Mouse (Mus musculus): ENCODE data around the gene Tmem44.

Gene Tmem44

DNA sequence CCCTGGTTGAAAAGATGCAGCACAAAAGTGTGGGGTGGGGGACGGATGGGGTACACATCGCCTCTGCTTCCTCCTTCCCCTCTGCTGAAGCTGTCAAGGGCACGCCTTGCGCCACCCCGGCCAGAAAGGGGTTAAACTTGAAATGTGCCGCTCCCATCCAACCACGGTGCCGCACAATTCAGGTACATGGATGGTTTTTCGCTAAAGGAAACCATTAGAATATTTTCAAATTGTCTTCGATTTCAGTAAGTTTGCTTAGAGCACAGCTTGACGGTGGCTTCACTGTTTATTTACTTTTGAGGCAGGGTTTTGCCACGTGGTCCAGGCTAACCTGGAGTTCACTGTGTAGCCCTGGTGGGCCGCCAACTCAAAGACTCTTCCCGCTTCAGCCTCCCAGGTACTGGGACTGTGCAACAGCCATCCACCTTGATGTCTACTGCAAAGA lies at the start of gene Tmem44:
Gene Tmem44 (minus strand): TSS at position 95 of the 445 bp plus-strand sequence.
- DNase-seq, result no peak

DNA sequence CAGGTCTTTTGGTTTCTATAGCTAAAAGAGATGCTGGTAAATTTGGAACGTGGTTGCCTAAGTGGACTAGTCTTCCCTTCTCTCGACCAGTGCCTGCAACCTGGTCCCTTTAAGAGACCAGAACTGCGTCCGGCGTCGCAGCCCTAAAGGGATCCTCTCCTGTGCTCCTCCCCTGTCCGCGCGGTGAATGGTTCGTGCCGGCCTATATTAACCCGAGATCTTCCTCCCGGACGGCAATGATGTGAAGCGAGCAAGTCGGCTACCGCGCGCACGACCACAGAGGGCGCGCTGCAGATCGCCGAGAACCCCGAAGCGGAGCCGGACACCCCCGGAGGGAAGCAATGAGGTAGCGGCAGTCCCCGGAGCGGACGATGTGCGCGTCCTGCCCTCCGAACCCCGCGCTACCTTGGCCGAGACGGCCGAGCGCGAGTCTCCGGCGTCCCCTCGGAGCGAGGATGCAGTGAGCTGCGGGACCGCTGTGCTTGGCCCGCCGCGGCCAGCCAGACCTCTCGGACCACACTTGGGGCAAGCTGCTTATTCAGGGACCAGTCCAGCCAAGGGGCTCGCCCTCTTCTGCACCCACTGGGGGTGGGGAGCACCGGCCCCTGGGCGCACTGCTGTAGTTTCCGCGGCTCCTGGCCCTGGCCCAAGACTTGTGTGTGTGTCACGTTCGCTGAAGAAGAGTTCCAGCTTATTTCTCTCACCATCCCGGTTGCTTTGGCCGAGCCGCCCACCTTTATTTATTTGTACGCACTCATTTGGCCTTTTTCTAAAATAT lies 49.0 kb upstream of the Tmem44 start, which contains the start of gene Fam43a:
Gene Fam43a (plus strand): TSS at position 233 of the 778 bp plus-strand sequence.
- DNase-seq, result peak; percentile 60 to 69

DNA sequence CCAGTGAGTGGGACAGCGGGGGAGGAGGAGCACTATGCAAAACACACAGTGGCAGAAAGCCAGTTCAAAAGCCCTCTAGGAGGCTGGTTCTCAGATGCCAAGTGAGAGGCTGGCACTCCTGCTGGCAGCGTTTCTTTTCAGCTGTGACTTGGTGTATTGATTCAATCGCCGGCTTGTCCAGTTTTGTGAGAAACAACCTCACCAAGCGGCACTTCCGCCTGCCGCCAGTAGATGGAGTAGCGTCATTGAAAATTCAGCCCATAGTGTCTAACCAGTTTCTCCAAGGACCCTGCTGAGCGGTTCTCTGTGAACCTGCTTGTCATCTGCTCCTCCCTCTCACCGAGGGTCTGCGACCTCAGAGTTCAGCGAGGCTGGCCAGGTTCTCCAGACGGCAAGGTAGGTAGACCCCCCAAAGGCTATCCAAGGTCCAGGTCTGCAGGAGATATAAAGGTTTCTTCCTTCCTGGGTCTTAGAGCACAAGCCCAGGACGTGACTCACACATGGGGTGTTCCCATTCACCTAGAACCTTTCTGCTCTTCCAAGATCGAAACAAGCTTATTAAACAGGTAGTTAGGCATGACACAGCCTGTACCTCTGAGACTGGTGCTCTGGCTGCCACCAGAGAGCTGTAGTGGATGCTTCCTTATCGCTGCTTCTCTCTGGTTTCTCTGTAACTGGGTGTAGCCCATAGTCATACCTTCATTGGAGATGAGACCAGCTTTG lies 46.5 kb upstream of the Tmem44 start:
- DNase-seq, result peak; percentile 54 to 60

DNA sequence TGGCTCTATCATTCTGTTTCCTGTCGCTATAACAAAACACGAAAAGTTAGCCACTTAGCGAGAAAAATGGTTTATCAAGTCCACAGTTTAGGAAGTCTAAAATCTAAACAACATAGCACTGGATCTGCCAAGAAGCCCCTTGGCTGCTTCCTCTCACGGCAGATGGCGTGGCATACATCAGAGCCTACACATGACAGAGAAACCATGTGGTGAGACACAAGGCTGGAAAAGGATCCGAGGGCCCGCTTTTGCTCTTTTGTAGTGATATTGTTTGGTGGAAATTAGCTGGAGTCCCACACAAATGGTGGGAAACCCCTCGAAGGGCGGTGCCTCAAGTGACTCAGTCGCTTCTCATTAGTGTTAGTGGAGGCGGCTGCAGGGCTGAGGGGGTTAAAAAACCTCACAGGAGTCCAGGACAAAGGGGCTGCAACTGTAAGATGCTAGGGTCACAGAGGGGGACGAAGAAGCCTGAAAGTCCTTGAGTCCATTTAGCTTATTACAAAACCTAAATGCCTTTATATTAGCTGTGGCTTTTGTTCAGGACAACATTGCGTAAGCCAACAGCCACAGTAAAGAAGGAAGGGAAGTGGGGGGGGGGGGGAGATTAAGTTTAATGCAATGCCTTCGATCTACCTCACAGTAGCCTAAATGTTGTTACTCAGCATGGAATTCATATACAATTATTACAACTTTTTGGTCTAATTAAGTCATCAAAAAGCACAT lies 45.4 kb upstream of the Tmem44 start:
- DNase-seq, result no peak

DNA sequence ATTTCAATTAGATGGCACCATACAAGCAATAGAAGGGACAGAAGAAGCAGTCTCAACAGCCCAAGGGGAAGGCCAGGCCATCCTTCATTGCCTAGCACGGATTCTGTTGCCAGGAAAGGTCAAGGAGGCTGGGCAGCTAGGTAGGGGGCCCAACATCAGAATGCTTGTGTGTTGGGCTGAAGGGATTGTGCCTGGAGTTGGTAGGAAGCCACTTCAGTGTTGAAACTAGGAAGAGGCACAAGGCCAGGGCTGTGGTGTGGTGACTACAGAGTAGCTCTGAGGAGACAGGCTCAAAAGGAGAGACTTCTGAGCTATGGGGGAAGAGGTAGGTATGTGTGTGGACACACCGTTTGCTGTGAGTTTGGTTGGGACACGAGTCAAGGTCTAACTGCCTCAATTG lies 44.7 kb upstream of the Tmem44 start:
- DNase-seq, result no peak

DNA sequence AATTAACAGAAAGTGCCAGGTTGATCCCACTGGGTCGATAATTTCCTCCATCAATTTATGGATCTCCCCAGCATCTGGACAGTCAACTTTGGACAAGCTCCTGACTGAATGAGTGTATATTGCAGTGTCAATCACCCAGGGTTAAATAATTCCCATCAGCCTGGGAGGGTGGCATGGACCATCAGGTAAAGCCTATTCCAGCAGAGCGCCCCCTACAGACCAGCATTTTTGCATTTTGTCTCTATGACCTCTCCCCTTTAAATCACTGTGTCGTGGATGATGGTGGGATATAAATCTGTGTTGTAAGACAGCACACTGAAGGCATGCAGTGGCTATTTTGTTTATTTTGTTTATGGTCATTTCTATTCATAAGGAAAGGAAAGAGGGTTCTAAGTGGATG lies 41.3 kb upstream of the Tmem44 start:
- no peak for DNase-seq

DNA sequence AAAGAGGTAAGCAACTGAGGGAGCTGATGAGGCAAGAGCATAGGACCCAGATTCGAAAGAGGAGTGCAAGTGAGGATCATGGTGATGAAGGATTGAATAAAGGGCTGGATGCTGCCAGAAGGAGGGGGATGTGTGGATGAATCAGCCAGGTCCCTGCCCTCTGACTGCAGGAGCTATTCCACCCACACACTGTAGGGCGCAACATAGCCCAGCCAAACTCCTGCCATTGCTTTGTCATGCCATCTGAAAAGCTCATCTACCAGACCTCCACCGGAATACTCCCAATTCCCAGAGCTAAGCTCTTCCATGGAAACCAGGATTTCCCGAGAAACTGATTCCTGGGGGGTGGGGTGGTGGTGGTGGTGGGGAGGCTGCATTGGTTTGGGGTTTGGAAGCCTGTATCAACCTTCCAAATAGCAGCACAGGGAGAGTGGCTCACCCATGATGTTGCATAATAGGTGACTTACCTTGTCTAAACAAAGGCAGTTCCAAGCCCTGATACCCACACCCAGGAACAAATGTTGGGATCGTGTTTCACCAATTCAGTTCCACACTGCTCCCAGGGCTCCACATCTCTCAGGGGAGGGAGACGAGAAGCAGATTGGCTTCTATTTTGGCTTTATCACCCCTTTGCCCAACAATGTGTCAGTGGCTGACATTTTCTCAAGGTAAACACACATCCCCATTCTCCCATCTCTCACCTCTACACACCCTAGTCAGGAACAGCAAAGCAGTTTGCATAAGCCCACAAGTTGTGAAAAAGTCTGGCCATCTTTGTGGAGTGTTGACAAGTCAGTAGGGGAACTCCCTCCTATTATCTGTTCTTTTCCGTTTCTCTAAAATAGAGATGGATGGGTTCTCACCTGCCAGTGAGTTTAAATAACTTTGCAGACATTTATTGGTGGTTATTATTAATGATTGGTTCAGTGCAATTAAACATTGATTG lies 39.9 kb upstream of the Tmem44 start:
- DNase-seq, result no peak

DNA sequence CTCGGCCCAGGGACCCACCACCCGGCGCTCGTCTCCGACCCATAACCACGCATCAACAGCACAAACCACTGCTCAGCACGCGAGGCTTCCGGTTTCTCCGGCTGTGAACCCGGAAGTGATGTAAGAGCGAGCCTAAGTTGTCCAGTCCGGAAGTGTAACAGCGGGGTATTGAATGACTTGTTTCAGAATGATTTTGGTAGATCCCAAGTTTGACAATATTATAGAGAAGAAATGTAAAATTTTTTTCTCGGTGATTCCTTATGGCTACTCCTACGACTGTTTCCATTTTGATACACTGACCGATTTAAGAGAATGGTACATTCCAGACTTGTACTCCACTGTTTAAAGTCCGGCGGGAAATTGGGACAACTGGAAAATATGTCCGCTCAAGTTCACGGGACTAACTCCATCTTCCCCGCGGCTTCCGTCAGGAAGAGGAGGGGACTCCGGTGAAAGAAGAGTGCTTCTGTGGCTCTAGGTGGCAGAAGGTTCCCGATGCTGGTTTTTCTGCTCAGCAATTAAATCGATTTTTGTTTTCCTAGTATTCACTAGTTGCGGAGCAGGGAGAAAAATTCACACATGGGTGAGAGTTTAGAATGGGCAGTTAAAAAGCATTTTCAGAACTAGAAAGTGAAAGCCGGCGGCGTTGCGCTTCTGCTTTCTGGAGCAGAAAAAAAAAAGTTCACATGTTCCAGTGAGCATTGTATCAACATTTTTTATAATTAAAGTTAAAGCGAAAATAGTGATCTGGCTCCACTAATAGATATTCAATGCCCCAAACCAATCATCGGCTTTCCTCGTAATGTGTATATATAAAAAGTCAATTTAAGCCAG lies 37.1 kb upstream of the Tmem44 start, which contains the start of gene Lsg1:
Gene Lsg1 (minus strand): TSS at position 99 of the 834 bp plus-strand sequence.
- peak; percentile 65 to 75 for DNase-seq

DNA sequence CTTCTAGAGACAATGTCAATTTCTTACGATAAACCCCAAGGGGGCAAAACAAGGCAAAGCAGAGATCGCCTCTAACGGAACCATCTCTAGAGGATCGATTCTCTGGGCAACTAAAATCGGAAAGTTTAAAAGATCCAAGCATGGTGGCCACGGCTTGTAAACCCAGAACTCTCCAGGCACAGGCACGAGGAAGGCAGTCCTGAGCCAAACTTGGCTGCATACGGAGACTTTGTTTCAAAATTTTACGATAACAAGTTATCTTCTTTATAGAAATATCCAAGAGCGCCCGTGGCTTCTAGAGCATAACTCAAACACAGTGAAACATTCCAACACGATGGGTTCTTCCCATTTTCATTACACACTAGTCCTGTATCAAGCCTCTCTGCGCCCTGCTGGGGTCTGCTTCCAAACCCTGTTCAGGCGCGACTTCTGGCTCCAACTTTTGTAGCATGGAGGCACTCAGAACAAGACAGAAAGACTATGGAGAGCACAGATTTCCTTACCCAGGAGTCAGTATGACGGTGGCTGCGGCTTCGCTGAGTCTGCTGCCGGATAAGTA lies 36.4 kb upstream of the Tmem44 start:
- no peak for DNase-seq

DNA sequence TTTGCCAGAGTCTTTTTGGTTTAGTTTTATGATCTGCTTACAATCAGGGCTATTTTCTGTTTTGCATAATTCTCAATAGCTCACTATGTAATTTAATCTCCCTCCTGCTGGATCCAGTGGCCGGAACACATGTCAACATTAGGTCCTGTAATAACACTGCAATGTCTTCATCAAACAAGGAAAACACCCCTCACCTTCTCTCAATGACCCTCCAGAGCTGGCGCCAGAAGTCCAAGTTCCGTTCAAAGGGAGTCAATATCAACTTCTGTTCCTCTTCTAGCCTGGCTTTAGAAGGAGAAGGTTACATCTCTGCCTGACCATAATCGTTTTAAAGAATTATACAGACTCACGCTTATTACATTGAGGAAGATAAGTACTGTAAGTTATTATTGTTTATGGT lies 30.1 kb upstream of the Tmem44 start:
- DNase-seq, result no peak

DNA sequence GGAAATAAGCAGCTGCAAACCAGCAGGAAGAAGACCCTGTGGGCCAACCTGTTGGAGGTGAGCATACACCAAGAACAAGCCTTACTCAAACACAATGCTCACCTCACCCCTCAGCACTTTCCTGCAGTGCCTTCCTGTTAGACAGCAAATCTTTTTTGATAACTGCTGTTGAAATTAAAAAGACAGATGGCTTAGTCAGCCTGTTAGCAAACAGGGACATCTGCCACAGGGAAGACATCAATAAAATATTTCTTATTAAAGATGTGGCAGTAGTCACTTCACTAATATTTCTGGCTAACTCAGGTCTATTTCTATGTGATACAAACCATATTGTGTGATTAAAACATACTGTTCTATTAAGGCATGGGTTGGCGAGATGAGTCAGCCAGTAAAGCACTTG lies 25.8 kb upstream of the Tmem44 start:
- DNase-seq, result no peak

DNA sequence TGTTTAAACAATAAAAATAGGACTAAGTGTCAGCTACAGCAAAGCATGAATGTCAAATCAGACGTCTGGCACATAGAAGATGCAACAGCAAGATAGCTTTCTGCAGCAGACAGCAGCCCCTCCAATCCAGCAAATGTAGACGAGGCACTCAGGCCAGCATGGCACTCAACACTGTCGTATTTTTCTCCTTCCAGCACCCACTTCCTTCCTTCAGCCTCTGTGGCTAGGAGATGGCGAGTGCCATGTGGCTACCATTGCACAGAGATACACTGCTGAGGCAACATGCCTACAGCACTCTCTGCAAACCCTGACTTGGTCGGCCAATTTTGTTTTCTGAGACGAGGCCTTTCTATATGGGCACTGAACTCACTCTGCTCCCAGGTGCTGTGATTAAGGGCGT lies 25.2 kb upstream of the Tmem44 start:
- DNase-seq, result no peak

DNA sequence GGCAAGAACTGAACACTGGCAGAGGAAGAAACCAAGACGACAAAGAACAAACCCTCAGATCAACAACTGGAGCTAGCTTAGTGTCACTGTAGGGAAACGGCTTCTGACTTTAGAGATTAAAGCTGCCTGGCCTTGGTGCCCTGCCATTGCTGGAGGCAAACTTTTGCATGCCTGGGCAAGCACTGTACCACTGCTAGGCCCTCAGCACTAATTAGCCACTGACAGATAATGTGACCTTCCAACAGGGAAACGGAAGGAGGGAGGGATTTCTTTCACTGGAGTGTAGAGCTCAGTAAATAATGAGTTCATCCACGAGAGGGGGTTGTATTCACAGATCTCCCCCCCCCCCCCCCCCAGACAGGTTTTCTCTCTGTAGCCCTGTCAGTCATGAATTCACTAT lies 21.6 kb upstream of the Tmem44 start:
- no peak for DNase-seq

DNA sequence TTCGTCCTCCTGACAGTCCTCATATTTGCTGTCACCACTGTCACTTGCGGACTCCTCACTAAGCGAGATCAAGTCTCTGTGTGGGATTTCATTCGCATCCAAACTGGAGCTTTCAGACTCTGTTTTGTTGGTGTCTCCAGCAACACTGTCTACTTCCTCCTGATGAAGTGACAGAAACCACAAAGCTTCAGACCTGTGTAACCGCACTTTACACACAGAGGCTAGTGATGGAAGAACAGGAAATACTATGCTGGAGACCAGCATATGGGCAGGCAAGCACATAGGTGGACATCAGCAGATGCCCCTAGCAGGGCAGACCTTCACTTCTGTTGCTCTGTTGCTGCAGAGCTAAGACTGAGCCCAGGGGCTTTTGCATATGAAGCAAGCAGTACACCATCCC lies 20.7 kb upstream of the Tmem44 start:
- DNase-seq, result no peak

DNA sequence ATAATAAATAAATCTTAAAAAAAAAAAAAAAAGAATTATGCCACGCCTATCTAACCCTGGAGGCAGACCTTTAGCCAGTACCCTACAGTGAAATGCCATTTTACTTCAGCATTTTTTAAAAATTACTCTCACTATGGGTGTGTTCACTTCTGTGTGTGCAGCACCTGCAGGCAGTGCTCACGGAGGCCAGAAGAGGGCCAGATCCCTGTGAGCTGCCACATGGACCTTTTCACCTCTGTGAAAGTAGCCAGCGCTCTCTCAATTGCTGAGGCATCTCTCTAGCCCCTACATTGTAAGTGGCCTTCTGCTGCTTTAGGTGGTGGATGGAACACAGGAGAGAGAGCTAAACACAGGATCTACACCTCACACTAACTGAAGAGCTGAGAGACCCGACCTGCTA lies 19.5 kb upstream of the Tmem44 start:
- no peak for DNase-seq

DNA sequence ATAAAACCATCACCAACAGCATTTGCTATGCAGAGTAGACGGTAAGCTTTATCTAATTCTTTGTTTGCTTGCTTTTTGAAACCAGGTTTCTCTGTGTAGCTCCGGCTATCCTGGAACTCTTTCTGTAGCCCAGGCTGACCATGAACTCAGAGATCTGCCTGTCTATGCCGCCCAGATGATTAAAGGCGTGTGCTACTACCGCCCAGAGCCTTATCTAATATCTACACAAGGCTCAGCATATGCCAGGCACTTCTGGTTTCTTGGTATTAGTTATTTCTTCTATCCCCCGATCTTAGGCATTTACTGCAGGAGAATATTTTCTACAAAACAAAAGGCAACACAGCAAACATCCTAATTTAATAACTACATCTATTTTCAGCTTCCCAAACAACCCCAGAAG lies 15.0 kb upstream of the Tmem44 start:
- DNase-seq, result no peak

DNA sequence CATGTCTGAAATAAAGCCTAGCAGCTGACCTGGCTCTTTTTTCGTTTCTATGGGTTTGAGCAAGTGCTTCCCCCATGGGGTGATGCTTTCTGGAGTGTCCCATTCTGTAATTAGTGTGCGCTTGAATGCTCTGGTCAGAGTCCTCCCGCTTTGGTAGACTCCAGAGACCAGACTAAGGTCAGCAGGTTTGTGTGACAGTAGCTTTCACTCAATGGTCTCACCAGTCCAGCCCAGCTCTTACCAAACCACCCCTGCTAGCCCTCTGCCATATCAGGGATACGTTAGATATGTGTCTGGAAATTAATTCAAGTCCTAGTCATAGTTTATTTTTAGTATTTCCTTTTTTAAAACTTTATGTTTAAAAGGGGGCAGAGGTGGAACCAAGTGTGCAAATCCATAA lies 10.0 kb upstream of the Tmem44 start:
- no peak for DNase-seq

DNA sequence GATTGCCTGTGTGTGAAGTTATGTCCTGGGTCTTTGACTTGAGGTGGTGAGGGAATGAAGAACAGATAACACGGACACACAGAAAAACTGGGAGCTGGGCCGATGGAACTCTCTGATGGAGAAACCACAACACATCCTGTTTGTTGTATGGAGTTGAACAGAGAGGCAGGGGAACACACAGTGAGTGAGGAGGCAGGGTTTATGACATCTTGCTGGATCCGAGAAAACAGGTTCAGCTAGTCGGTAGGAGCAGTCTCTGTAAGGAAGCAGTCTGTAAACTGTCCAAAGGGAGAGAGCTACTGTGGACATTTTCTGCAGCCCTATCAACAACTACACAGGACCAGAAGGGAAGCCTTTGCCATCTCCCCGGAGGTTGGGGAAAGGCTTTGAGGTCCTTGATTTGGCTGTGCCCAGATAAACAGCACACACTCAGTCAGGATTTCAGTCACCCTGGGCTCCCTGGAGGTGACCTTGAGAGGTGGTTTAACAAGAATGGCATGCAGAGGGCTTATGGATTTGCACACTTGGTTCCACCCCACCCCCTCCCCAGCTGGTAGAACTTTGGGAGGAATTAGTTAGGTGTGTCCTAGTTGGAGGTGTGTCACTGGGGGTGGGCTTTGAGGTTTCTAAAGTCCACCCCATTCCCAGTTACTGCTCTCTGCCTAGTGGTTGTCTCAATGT lies 8.8 kb upstream of the Tmem44 start:
- DNase-seq, result no peak

DNA sequence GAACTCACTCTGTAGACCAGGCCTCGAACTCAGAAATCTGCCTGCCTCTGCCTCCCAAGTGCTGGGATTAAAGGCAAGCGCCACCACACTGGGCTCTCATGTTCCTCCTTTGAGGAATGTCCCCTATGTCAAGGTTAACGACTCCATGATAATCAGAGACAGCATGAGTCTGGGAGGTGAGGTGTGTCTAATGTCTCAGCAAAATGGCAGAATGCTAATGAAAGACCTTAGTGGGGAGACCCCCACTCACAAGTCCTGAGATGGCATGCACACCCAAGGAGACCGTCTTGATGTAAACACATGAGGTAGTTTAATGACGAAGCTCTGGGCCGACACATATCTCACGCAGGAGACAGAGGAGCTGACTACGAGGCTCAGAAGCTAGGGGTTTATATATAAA lies 3.5 kb upstream of the Tmem44 start:
- DNase-seq, result no peak

DNA sequence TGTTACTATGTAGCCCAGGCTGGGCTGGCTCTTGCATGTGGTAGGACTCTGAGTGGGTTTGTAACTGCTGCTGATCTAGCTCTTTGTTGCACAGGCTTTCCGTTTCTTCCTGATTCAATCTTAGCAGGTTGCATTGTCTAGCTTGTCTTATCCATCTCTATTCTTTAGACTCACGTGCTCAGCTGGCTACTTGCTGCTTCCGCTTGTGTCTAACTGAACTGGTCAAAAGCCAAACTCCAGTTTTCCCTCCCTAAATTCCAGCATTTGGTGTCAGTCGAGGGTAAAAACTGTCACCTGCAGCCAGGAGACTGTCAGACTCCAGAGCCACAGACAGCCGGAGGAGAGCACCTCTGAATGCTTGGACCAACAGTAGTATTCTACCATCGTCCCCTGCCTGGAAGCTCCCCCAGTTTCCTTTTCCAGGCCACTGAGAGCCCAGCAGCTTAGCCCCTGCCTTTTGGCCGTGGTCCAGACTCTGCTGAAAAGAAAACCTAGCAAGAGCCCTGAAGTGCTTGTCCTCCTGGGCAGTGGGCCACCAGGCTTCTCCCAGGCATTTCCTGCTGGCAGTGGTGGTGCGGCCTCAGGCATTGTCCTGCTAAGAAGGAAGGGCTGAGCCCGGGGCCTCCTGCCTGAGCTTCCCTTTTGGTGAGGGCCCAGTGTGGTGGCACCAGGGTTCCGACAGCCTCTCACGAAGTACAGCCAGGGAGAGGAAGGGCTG lies 2.1 kb upstream of the Tmem44 start:
- DNase-seq, result no peak
